Mouse (Mus musculus) small intestine, adult 10 weeks (tissue): ENCODE data around the gene Nkx2-5. TPM values are rescaled to one million over a fixed set of nuclear protein-coding genes. Genes with fewer than 3 reads are reported as not detected.

Experiments used
- polyA plus RNA-seq: library from polyadenylated mRNA; stranded (reverse); fragments of 350-450 nt; fragmentation: Illumina TruSeq; extraction: RNeasy Lipid Tissue Mini Kit (QIAGEN cat#74804); gene quantifications from one replicate; pipeline ENCODE4 v1.2.3, GENCODE M21; 2014; ENCODE audit warnings: low replicate concordance

Gene Nkx2-5
- polyA plus RNA-seq, result not detected

GRCm38 (mm10) chr17:26844909-26845148 lies at the start of gene Nkx2-5:
Gene Nkx2-5, minus strand, starts transcription at chr17:26845009.

Other genes with a start within 250 kb of the Nkx2-5 start
- gene Atp6v0e, start 181.8 kb downstream of the Nkx2-5 start, polyA plus RNA-seq, result 46.3 TPM
- 52.1 TPM for gene Crebrf, start 129.4 kb downstream of the Nkx2-5 start, polyA plus RNA-seq
- 17.1 TPM for gene Bnip1, start 63.9 kb downstream of the Nkx2-5 start, polyA plus RNA-seq
- not detected for gene Kifc5b, start 72.1 kb upstream of the Nkx2-5 start, polyA plus RNA-seq
- 1.7 TPM for gene Phf1, start 88.0 kb upstream of the Nkx2-5 start, polyA plus RNA-seq
- gene Cuta, start 94.6 kb upstream of the Nkx2-5 start, polyA plus RNA-seq, result 11.6 TPM
- gene Syngap1, start 96.2 kb upstream of the Nkx2-5 start, polyA plus RNA-seq, result 0.33 TPM
- 11.7 TPM for gene Zbtb9, start 128.2 kb upstream of the Nkx2-5 start, polyA plus RNA-seq
- 2.3 TPM for gene Bak1, start 184.0 kb upstream of the Nkx2-5 start, polyA plus RNA-seq
- gene Itpr3, start 212.3 kb upstream of the Nkx2-5 start, polyA plus RNA-seq, result 1.2 TPM